Mouse (Mus musculus): Measurements from ENCODE around the gene Laptm4a. TPM values are rescaled to one million over a fixed set of nuclear protein-coding genes. Genes with fewer than 3 reads are reported as not detected.

Laptm4a gene
- total RNA-seq, 1 experiment = 238 TPM

DNA sequence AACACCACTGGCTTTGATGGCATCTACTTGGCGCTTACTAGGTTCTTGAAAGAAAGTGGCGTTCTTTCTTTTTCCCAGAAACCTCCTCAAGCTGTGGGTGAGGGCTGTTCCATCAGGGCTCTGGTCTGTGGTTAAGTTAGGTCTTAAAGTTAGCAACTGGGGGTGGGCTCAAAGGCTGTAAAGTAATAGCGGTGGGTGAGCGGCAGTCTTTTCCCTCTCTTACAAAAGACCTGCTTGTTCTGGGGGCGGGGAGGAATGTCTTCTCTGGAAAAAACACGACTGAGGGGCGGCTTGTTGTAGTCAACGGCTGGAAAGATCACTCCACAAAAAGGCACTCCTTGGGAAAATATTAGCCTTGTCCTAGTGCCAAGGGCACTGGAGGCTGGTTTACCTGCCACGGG is 32.7 kb downstream of the Laptm4a start:
- Histone ChIP-seq H3K27ac (ENCODE audit: insufficient read depth, low read depth, low read length, poor library complexity, severe bottlenecking) (no peak overlapping the region), H3K4me3 (ENCODE audit: insufficient read depth in 1 of 2, low read depth in 1 of 2, low read length in 2 of 2, poor library complexity in 1 of 2, severe bottlenecking in 1 of 2) (no peak overlapping the region), H3K36me3 (ENCODE audit: control insufficient read depth, insufficient read depth, low read length, poor library complexity, severe bottlenecking) (no peaks in the 10 kb centered on the region), H3K9me3 (ENCODE audit: control insufficient read depth, insufficient read depth, low read depth, low read length) (no peaks in the 10 kb centered on the region), H3K9ac (ENCODE audit: insufficient read depth, low read depth, low read length, poor library complexity, severe bottlenecking) (no peak overlapping the region), H3K4me1 (ENCODE audit: control insufficient read depth in 2 of 2, insufficient read depth in 2 of 2, low read length in 2 of 2, poor library complexity in 1 of 2) (no peaks in the 10 kb centered on the region)
- no peak for TF ChIP-seq MAFK (IDR thresholded peaks at IDR 0.05; ENCODE audit: insufficient read depth, low read depth, low read length)
- TF ChIP-seq ZNF384 (IDR thresholded peaks at IDR 0.05; ENCODE audit: low read depth, low read length) = no peak
- no peak for TF ChIP-seq HCFC1 (IDR thresholded peaks at IDR 0.05; ENCODE audit: borderline replicate concordance, insufficient read depth, low read length)
- TF ChIP-seq ZC3H11A (IDR thresholded peaks at IDR 0.05; ENCODE audit: borderline replicate concordance, low read depth, low read length) = no peak
- TF ChIP-seq CHD2 (IDR thresholded peaks at IDR 0.05; ENCODE audit: low read depth, low read length) = no peak
- in situ Hi-C loops (cut with MboI; ENCODE audit: low sequenced_read_pairs in 2 of 2, unreplicated experiment in 2 of 2) = no loop called here
- DNase-seq (ENCODE audit: low read depth, low spot score) = no peak

DNA sequence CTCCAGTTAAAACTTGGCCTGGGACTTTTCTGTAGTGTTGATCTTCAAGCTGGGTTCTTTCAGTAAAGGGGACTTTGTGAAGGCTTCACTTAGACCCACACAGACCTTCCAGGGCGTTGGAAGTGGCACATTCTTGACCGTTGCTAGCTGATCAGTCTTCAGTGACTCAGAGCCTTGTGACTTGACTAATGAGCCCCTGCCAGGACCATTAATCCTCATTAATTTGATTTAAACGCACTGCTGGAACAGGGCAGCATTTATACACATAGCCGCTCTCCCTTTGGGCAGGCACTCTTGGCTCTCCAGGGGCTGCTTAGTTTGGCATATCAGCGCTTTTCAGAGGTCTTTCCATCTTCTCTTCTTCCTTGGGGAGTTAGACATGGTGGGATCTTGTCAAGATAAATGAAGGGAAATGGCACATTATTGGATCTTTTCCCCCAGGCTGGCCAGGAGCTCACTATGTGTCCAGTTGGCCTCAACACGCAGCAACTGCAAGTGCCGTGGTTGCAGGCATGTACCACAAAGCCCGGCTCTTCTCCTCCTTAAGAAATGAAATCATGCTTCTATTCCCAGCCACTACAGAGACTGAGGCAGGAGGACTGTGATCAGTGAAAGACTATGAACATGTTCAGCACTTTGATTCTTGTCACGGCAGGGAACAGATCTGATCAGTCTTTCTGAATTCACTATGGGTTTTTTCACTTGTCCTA is 40.3 kb downstream of the Laptm4a start:
- Histone ChIP-seq H3K9me3 (ENCODE audit: control insufficient read depth, insufficient read depth, low read depth, low read length) (no peaks in the 10 kb centered on the region), H3K9ac (ENCODE audit: insufficient read depth, low read depth, low read length, poor library complexity, severe bottlenecking) (no peak overlapping the region), H3K4me1 (ENCODE audit: control insufficient read depth in 2 of 2, insufficient read depth in 2 of 2, low read length in 2 of 2, poor library complexity in 1 of 2) (no peaks in the 10 kb centered on the region), H3K36me3 (ENCODE audit: control insufficient read depth, insufficient read depth, low read length, poor library complexity, severe bottlenecking) (no peaks in the 10 kb centered on the region), H3K27ac (ENCODE audit: insufficient read depth, low read depth, low read length, poor library complexity, severe bottlenecking) (no peak overlapping the region), H3K4me3 (ENCODE audit: insufficient read depth in 1 of 2, low read depth in 1 of 2, low read length in 2 of 2, poor library complexity in 1 of 2, severe bottlenecking in 1 of 2) (no peak overlapping the region)
- in situ Hi-C loops (cut with MboI; ENCODE audit: low sequenced_read_pairs in 2 of 2, unreplicated experiment in 2 of 2) = no loop called here
- TF ChIP-seq HCFC1 (IDR thresholded peaks at IDR 0.05; ENCODE audit: borderline replicate concordance, insufficient read depth, low read length) = no peak
- TF ChIP-seq MAFK (IDR thresholded peaks at IDR 0.05; ENCODE audit: insufficient read depth, low read depth, low read length) = no peak
- TF ChIP-seq CHD2 (IDR thresholded peaks at IDR 0.05; ENCODE audit: low read depth, low read length) = no peak
- TF ChIP-seq ZNF384 (IDR thresholded peaks at IDR 0.05; ENCODE audit: low read depth, low read length) = no peak
- no peak for TF ChIP-seq ZC3H11A (IDR thresholded peaks at IDR 0.05; ENCODE audit: borderline replicate concordance, low read depth, low read length)
- no peak for DNase-seq (ENCODE audit: low read depth, low spot score)

DNA sequence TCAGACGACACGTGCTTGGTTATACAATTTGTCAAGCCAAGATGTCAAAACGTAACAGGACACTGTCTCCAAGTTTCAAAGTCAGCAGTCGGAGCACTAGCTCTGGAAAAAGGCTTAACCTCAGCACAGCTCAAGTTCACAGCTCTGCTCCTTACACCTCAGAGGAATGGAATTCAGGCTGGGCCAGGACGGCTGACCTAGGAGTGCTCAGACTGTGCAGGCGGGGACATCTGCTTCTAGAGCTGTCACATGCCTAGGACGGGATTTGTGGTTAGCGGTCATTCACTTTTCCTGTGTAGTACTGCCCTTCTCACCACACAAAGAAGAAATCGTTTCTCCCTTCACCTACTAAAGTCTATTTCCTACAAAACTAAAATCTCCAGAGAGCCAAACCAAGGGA is 48.4 kb downstream of the Laptm4a start:
- no peak for DNase-seq (ENCODE audit: low read depth, low spot score)
- in situ Hi-C loops (cut with MboI; ENCODE audit: low sequenced_read_pairs in 2 of 2, unreplicated experiment in 2 of 2) = no loop called here
- H3K4me1 ChIP-seq (ENCODE audit: control insufficient read depth in 2 of 2, insufficient read depth in 2 of 2, low read length in 2 of 2, poor library complexity in 1 of 2) = no peaks in the 10 kb centered on the region
- no peaks in the 10 kb centered on the region for H3K9me3 ChIP-seq (ENCODE audit: control insufficient read depth, insufficient read depth, low read depth, low read length)
- H3K36me3 ChIP-seq (ENCODE audit: control insufficient read depth, insufficient read depth, low read length, poor library complexity, severe bottlenecking) = no peaks in the 10 kb centered on the region
- no peak overlapping the region for H3K27ac ChIP-seq (ENCODE audit: insufficient read depth, low read depth, low read length, poor library complexity, severe bottlenecking)
- no peak overlapping the region for H3K4me3 ChIP-seq (ENCODE audit: insufficient read depth in 1 of 2, low read depth in 1 of 2, low read length in 2 of 2, poor library complexity in 1 of 2, severe bottlenecking in 1 of 2)
- no peak for TF ChIP-seq HCFC1 (IDR thresholded peaks at IDR 0.05; ENCODE audit: borderline replicate concordance, insufficient read depth, low read length)
- no peak for TF ChIP-seq CHD2 (IDR thresholded peaks at IDR 0.05; ENCODE audit: low read depth, low read length)
- no peak for TF ChIP-seq MAFK (IDR thresholded peaks at IDR 0.05; ENCODE audit: insufficient read depth, low read depth, low read length)
- TF ChIP-seq ZC3H11A (IDR thresholded peaks at IDR 0.05; ENCODE audit: borderline replicate concordance, low read depth, low read length) = no peak
- TF ChIP-seq ZNF384 (IDR thresholded peaks at IDR 0.05; ENCODE audit: low read depth, low read length) = no peak
- H3K9ac ChIP-seq (ENCODE audit: insufficient read depth, low read depth, low read length, poor library complexity, severe bottlenecking) = no peak overlapping the region

DNA sequence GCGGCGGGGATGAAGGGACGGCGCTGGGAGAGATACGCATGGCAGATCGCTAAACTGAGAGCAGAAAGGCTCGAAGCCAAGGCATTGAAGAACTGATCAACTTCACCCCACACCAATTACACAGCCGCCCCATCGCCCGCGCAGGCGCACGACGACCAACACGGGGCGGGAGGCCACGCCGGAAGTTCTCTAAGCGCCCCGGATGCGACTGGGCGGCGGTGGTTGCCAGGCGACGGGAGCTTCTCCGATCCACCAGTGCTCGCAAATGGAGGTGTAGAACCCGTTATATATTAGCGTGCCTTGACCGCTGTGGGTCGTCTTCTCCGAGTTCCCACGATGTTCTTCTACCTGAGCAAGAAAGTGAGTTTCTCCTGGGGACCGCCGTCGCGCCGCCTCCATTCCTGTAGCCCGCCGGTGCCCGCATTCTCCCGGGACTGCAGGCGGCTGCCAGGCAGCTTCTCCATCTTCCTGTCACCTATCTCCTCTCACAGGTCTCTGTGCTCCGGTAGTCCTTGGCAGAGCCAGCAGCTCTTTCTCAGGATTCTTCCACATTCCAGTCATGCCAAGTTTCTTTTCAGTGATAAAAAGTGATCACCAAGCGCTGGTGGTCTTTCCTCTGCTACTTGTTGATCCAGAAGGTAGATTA is 52.5 kb downstream of the Laptm4a start, which contains the start of gene Wdr35:
Wdr35 (plus strand) TSS at position 73 of the 646 bp plus-strand sequence.
- peak within 1 kb of the TSS; percentile 85 to 93 for H3K4me3 ChIP-seq (ENCODE audit: insufficient read depth in 1 of 2, low read depth in 1 of 2, low read length in 2 of 2, poor library complexity in 1 of 2, severe bottlenecking in 1 of 2)
- TF ChIP-seq HCFC1 (IDR thresholded peaks at IDR 0.05; ENCODE audit: borderline replicate concordance, insufficient read depth, low read length) (no peak), ZC3H11A (IDR thresholded peaks at IDR 0.05; ENCODE audit: borderline replicate concordance, low read depth, low read length) (no peak), CHD2 (IDR thresholded peaks at IDR 0.05; ENCODE audit: low read depth, low read length) (no peak), ZNF384 (IDR thresholded peaks at IDR 0.05; ENCODE audit: low read depth, low read length) (no peak), MAFK (IDR thresholded peaks at IDR 0.05; ENCODE audit: insufficient read depth, low read depth, low read length) (no peak)

More for the DNA sequence above, 52.5 kb downstream of the Laptm4a start, which contains the start of gene Wdr35:
- Histone ChIP-seq H3K27ac (ENCODE audit: insufficient read depth, low read depth, low read length, poor library complexity, severe bottlenecking) (no peak within 1 kb of the TSS), H3K9me3 (ENCODE audit: control insufficient read depth, insufficient read depth, low read depth, low read length) (no peaks in the 10 kb centered on the region), H3K36me3 (ENCODE audit: control insufficient read depth, insufficient read depth, low read length, poor library complexity, severe bottlenecking) (peaks cover 4% of the 10 kb centered on the region), H3K4me1 (ENCODE audit: control insufficient read depth in 2 of 2, insufficient read depth in 2 of 2, low read length in 2 of 2, poor library complexity in 1 of 2) (no peaks in the 10 kb centered on the region), H3K9ac (ENCODE audit: insufficient read depth, low read depth, low read length, poor library complexity, severe bottlenecking) (peak within 1 kb of the TSS; percentile 77)
- peak; percentile 77 for DNase-seq (ENCODE audit: low read depth, low spot score)
- in situ Hi-C loops (cut with MboI; ENCODE audit: low sequenced_read_pairs in 2 of 2, unreplicated experiment in 2 of 2) = no loop called here
